Mouse (Mus musculus) hindbrain, embryonic 13.5 days (tissue): ENCODE data around the gene Nlrc3. TPM values are rescaled to one million over a fixed set of nuclear protein-coding genes. Genes with fewer than 3 reads are reported as not detected.

Experiments used
- ATAC-seq: fragments of 200-750 bp; cut with Nextera tagmentation; 2 replicates; pipeline ENCODE4 v1.8.0; 2017; ENCODE audit warnings: moderate TSS enrichment; ENCODE audit not compliant: low FRiP score
- H3K27ac ChIP-seq: fragments of 300-500 bp; sonication (generic); 2 replicates; pipeline ENCODE4 v1.5.1; 2015; ENCODE audit warnings: inconsistent platforms, mild to moderate bottlenecking, moderate library complexity
- H3K27me3 ChIP-seq: fragments of 300-500 bp; sonication (generic); 2 replicates; pipeline ENCODE4 v1.6.1; 2015; ENCODE audit warnings: mild to moderate bottlenecking, inconsistent platforms
- H3K36me3 ChIP-seq: fragments of 300-500 bp; sonication (generic); 2 replicates; pipeline ENCODE4 v1.6.1; 2015; ENCODE audit warnings: mild to moderate bottlenecking, inconsistent platforms
- H3K4me1 ChIP-seq: fragments of 300-500 bp; sonication (generic); replicated peaks from 2 replicates; pipeline ENCODE4 v1.6.1; 2015; ENCODE audit warnings: inconsistent platforms
- H3K4me2 ChIP-seq: fragments of 300-500 bp; sonication (generic); 2 replicates; pipeline ENCODE4 v1.6.1; 2015; ENCODE audit warnings: inconsistent platforms, mild to moderate bottlenecking, moderate library complexity
- H3K4me3 ChIP-seq: fragments of 300-500 bp; sonication (generic); 2 replicates; pipeline ENCODE4 v1.5.1; 2015; ENCODE audit warnings: mild to moderate bottlenecking, inconsistent platforms
- H3K9ac ChIP-seq: fragments of 300-500 bp; sonication (generic); 2 replicates; pipeline ENCODE4 v1.6.1; 2015; ENCODE audit warnings: mild to moderate bottlenecking, inconsistent platforms
- H3K9me3 ChIP-seq: fragments of 300-500 bp; sonication (generic); 2 replicates; pipeline ENCODE4 v1.6.1; 2016; ENCODE audit warnings: inconsistent platforms
- WGBS: fragments of 180-500 bp; shearing (Covaris S2); methylation state at CpG from one replicate; pipeline ENCODE4 v1.1.7; 2015; 5-methylcytosine and 5-hydroxymethylcytosine counted together
- microRNA-seq: library from miRNA; unstranded; fragments of <30 nt; microRNA quantifications from one replicate; pipeline ENCODE4, GENCODE M21; 2016
- polyA plus RNA-seq: library from polyadenylated mRNA; unstranded; fragments of >200 nt; fragmentation: Nextera tagmentation; extraction: Ambion mirVana; gene quantifications from 2 replicates; pipeline ENCODE4 v1.2.1, GENCODE M21; 2015

Gene Nlrc3
- polyA plus RNA-seq, 1 experiment from 2014 or later: 0.74 TPM

GRCm38 (mm10) chr16:3920756-3921155, 55.7 kb downstream of the Nlrc3 start:
- no peaks in the 10 kb centered on the region for H3K4me1 ChIP-seq
- H3K27ac ChIP-seq: no peak overlapping the region
- WGBS: 96% methylated on average over 2 of the region's 2 CpGs
- no peak overlapping the region for H3K4me2 ChIP-seq
- no peaks in the 10 kb centered on the region for H3K9me3 ChIP-seq
- no peaks in the 10 kb centered on the region for H3K27me3 ChIP-seq
- ATAC-seq: no peak
- no peak overlapping the region for H3K4me3 ChIP-seq
- H3K36me3 ChIP-seq: peaks cover 93% of the 10 kb centered on the region
- no peak overlapping the region for H3K9ac ChIP-seq

GRCm38 (mm10) chr16:3909118-3909517, 67.3 kb downstream of the Nlrc3 start:
- peaks cover 21% of the 10 kb centered on the region for H3K4me1 ChIP-seq
- H3K4me3 ChIP-seq: peak overlapping the region; percentile 64
- no peaks in the 10 kb centered on the region for H3K9me3 ChIP-seq
- H3K36me3 ChIP-seq: peaks cover 49% of the 10 kb centered on the region
- peak overlapping the region; percentile 84 for H3K27ac ChIP-seq
- no peak for ATAC-seq
- 12% methylated on average over 20 of the region's 20 CpGs for WGBS
- H3K4me2 ChIP-seq: peak overlapping the region; percentile 68
- H3K9ac ChIP-seq: peak overlapping the region; percentile 80
- no peaks in the 10 kb centered on the region for H3K27me3 ChIP-seq

- Histone ChIP-seq H3K9me3 (no peaks in the 10 kb centered on the region), H3K4me2 (peak within 1 kb of the TSS; percentile 68), H3K27me3 (no peaks in the 10 kb centered on the region), H3K4me1 (peaks cover 21% of the 10 kb centered on the region), H3K27ac (peak within 1 kb of the TSS; percentile 84), H3K4me3 (peak within 1 kb of the TSS; percentile 64), H3K36me3 (peaks cover 50% of the 10 kb centered on the region), H3K9ac (peak within 1 kb of the TSS; percentile 80)
- peak; percentile 98 for ATAC-seq
- WGBS: 0% methylated on average over 33 of the region's 33 CpGs
Observed at GRCm38 (mm10) chr16:3908537-3909111, 67.8 kb downstream of the Nlrc3 start, which contains the start of the genes 1700037C18Rik and Cluap1. Gene 1700037C18Rik, minus strand, starts transcription at chr16:3908689. Gene Cluap1, plus strand, starts transcription at chr16:3908801.

- 79% methylated on average over 2 of the region's 2 CpGs for WGBS
- ATAC-seq: no peak
- Histone ChIP-seq H3K36me3 (peaks cover 50% of the 10 kb centered on the region), H3K4me3 (no peak overlapping the region), H3K4me1 (peaks cover 21% of the 10 kb centered on the region), H3K27me3 (no peaks in the 10 kb centered on the region), H3K27ac (no peak overlapping the region), H3K9ac (no peak overlapping the region), H3K9me3 (no peaks in the 10 kb centered on the region), H3K4me2 (peak overlapping the region; percentile 68; the same call in 1 of the 2 replicates)
Observed at GRCm38 (mm10) chr16:3907471-3907870, 69.0 kb downstream of the Nlrc3 start.

GRCm38 (mm10) chr16:3896553-3896952, 79.9 kb downstream of the Nlrc3 start:
- H3K27ac ChIP-seq: no peak overlapping the region
- no peak overlapping the region for H3K4me2 ChIP-seq
- H3K4me1 ChIP-seq: no peaks in the 10 kb centered on the region
- no peak for ATAC-seq
- H3K4me3 ChIP-seq: no peak overlapping the region
- peaks cover 70% of the 10 kb centered on the region for H3K36me3 ChIP-seq
- H3K9ac ChIP-seq: no peak overlapping the region
- H3K9me3 ChIP-seq: no peaks in the 10 kb centered on the region
- H3K27me3 ChIP-seq: no peaks in the 10 kb centered on the region
- WGBS: 92% methylated on average over 1 of the region's 1 CpGs

- no peaks in the 10 kb centered on the region for H3K9me3 ChIP-seq
- no peak overlapping the region for H3K27ac ChIP-seq
- no peak overlapping the region for H3K4me3 ChIP-seq
- peaks cover 66% of the 10 kb centered on the region for H3K36me3 ChIP-seq
- no peak overlapping the region for H3K9ac ChIP-seq
- no peaks in the 10 kb centered on the region for H3K4me1 ChIP-seq
- ATAC-seq: no peak
- no peak overlapping the region for H3K4me2 ChIP-seq
- 89% methylated on average over 6 of the region's 6 CpGs for WGBS
- H3K27me3 ChIP-seq: no peaks in the 10 kb centered on the region
Observed at GRCm38 (mm10) chr16:3896046-3896445, 80.4 kb downstream of the Nlrc3 start.

GRCm38 (mm10) chr16:3895173-3895792, 81.1 kb downstream of the Nlrc3 start:
- Histone ChIP-seq H3K27me3 (no peaks in the 10 kb centered on the region), H3K36me3 (peaks cover 58% of the 10 kb centered on the region), H3K9me3 (no peaks in the 10 kb centered on the region), H3K27ac (peak overlapping the region; percentile 30; the same call in 1 of the 2 replicates), H3K4me2 (no peak overlapping the region), H3K9ac (no peak overlapping the region), H3K4me1 (no peaks in the 10 kb centered on the region), H3K4me3 (no peak overlapping the region)
- no peak for ATAC-seq
- 86% methylated on average over 9 of the region's 9 CpGs for WGBS

Small RNAs within 50 kb of the gene (microRNA-seq; reads per million reads assigned to microRNA genes)
- gene Gm23493: not detected

Other genes starting within 250 kb of the Nlrc3 start
- gene Zfp263, start 232.5 kb downstream of the Nlrc3 start, polyA plus RNA-seq: 50.5 and 60.1 TPM in 2 replicates
- not detected in 2 replicates for gene Olfr15, start 145.8 kb downstream of the Nlrc3 start, polyA plus RNA-seq
- 2.0 TPM in 2 replicates for gene Zfp174, start 129.4 kb downstream of the Nlrc3 start, polyA plus RNA-seq
- gene Naa60, start 104.3 kb downstream of the Nlrc3 start, polyA plus RNA-seq: 80.0 and 83.1 TPM in 2 replicates
- 14.2 and 18.4 TPM in 2 replicates for gene Zfp597, start 92.1 kb downstream of the Nlrc3 start, polyA plus RNA-seq
- 5.1 and 6.3 TPM in 2 replicates for gene Gm20695, start 92.0 kb downstream of the Nlrc3 start, polyA plus RNA-seq
- 9.9 and 11.9 TPM in 2 replicates for gene 1700037C18Rik, start 67.9 kb downstream of the Nlrc3 start, polyA plus RNA-seq
- gene Cluap1, start 67.8 kb downstream of the Nlrc3 start, polyA plus RNA-seq: 34.4 and 35.8 TPM in 2 replicates
- gene Slx4, start 27.1 kb upstream of the Nlrc3 start, polyA plus RNA-seq: 21.5 and 23.3 TPM in 2 replicates
- gene Dnase1, start 60.3 kb upstream of the Nlrc3 start, polyA plus RNA-seq: 5.3 and 7.2 TPM in 2 replicates
- 47.2 and 48.7 TPM in 2 replicates for gene Trap1, start 101.2 kb upstream of the Nlrc3 start, polyA plus RNA-seq
- 41.2 and 41.6 TPM in 2 replicates for gene Crebbp, start 237.4 kb upstream of the Nlrc3 start, polyA plus RNA-seq